Mouse (Mus musculus): ENCODE measurements at regions not wholly inside any gene's neighbourhood (a gene's known extent, or its start where the extent isn't known, plus 50 kb on each side); places are given as distances from the start of the nearest gene placed in this dataset.

DNA sequence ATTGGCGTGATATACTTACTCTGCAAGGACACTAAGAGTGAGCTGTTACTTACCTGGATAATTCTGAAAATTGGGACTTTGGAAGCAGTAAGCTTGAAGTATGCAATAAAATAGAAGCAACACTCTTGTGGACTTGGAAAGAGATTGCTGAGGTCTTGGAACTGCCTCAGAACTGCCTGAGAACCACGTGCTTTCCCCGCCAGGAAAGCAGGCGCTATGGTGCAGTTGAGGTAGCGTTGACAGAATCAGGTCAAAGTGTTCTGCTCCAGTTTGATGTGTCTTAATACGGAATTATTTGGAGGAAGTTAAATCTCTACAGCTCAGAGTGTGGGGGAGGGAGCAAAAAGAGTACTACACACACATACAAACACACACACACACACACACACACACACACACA lies 102.8 kb upstream of the Gm11146 start:
- no peak for DNase-seq (ENCODE audit: low spot score in 2 of 2)

- DNase-seq (ENCODE audit: low spot score in 2 of 2) = no peak
Measured at GRCm38 (mm10) chr16:77695443-77695842, 93.5 kb upstream of the Gm11146 start.

- DNase-seq (ENCODE audit: low spot score in 2 of 2) = no peak
Measured at GRCm38 (mm10) chr16:77687056-77687839, 85.4 kb upstream of the Gm11146 start.

DNA sequence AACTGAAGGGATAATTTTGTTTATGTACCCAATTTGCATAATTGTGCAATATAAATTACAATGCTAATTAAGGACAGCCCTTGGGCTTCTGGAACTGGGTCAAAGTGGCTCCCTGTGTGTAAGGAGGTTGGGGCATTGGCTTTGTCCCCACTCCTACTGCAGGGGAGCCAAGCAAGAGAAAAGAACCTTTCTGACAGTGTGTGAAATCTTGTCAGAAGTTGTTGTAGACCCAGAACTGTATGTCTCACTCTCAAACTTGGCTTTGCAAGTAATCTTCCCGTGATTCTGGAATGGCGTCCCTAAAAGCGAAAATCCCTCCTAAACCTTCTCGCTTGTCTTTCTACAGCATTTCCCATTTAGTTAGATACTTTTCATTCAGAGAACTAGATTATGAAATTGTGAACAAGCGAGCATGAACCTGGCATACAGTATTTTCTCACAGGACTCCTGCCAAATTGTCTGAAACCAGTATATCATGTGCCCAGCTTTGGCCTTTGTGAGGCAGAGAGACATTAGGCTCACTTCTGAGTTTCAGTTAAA lies 83.8 kb upstream of the Gm11146 start:
- no peak for DNase-seq (ENCODE audit: low spot score in 2 of 2)

GRCm38 (mm10) chr16:77684521-77684920 lies 82.6 kb upstream of the Gm11146 start:
- DNase-seq (ENCODE audit: low spot score in 2 of 2) = no peak

DNA sequence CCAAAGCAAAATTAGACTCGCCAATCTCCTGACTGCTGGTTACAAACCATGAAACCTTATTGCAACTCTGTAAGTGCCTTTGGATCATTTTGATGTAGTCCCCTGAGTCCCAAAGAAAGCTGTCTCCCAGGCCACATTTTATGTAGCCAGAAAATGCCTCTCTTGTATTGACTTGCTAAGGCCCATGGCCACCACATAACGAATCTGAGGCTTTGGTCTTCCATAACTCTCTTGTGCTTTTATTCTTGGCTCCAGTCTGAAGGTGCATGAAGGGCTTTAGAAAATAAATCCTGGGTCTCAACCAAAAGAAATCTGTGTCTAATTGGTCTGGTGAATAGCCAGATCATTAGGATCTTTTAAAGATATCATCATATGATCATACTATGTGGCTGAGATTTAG lies 77.3 kb upstream of the Gm11146 start:
- DNase-seq (ENCODE audit: low spot score in 2 of 2) = no peak

DNA sequence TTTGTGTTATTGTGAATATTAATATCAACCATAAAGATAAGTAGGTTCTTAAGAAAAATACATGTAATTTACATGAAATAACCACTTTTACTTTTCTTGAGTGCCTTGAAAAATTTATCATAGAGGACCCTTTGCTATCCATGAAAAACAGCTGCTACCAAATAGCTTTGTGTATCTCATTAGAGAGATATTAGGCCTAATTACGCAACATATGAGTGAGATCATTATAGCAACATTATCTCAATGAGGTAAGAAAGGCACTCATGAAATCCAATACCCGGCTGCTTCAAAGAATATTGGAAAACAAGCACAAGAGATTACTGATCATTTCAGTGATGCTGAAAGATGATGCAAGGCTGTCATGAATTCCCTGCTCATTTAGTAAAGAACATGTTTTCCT lies 74.9 kb upstream of the Gm11146 start:
- DNase-seq (ENCODE audit: low spot score in 2 of 2) = no peak

DNA sequence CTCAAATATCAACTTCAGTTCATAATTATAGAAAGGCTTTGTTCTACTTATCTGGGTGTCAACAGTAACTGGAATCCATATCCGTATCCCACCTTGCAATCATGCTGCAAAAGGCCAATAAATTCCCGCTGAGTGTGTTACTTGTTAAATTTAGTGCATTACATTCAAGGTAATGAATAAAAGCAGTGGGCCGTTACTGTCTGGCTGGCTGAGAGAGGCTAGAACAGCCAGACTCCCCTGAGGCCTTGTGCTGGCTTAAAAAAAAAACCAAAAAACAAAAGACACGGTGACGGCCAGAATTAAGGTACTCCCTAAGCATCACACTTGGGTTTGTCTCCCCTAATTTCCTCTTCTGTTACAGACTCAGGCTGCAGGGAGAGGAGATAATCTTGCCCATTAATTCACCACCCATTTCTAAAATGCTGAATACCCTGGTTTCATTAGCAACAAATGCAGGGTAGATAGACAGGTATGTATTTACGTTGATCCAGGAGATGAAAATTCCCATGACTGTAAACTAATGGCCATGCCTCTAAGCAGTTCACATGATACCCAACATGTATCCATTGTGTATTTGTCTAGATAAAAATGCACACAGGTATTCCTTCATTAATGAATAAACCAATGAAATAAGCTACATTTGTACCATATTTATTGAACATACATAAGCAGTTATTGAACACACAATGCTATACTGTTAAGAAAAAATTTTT lies 74.1 kb upstream of the Gm11146 start:
- DNase-seq (ENCODE audit: low spot score in 2 of 2) = no peak

GRCm38 (mm10) chr16:77671253-77671652 lies 69.4 kb upstream of the Gm11146 start:
- no peak for DNase-seq (ENCODE audit: low spot score in 2 of 2)

GRCm38 (mm10) chr16:77665781-77666180 lies 63.9 kb upstream of the Gm11146 start:
- no peak for DNase-seq (ENCODE audit: low spot score in 2 of 2)

GRCm38 (mm10) chr16:77662107-77662518 lies 60.2 kb upstream of the Gm11146 start:
- DNase-seq (ENCODE audit: low spot score in 2 of 2) = no peak

- no peak for DNase-seq (ENCODE audit: low spot score in 2 of 2)
Measured at GRCm38 (mm10) chr16:77653306-77653705, 51.4 kb upstream of the Gm11146 start.
